ENCODE assay signal across 10 mouse cellular contexts in genomic region chrX:107816726-107817125, GRCm38 (mm10). TPM values are rescaled to one million over a fixed set of nuclear protein-coding genes. Genes with fewer than 3 reads are reported as not detected.
DNase-seq lines count a peak whose midpoint lies in the region; ATAC-seq and TF ChIP-seq lines count a peak whose summit lies in the region.
"Had no signal": no experiment of that assay in that cellular context is flagged by ENCODE, and none has a peak within 500 bp of the region (broad histone marks: within the 10 kb centered on the region; RNA-seq: fewer than 3 reads in every experiment).

No protein-coding gene starts in this region.

- no peak overlapping the region for H3ac ChIP-seq in myocyte (ENCODE audit: control insufficient read depth, insufficient read length)

- H3K4me1 ChIP-seq in kidney, embryonic 14.5 days (ENCODE audit: control insufficient read depth, insufficient read depth, low read length) = no peaks in the 10 kb centered on the region
- no peaks in the 10 kb centered on the region for H3K4me1 ChIP-seq in embryonic facial prominence, embryonic 15.5 days
- no peaks in the 10 kb centered on the region for H3K4me1 ChIP-seq in limb, embryonic 11.5 days (ENCODE audit: control insufficient read depth, insufficient read depth, low read length)

- TF ChIP-seq POLR2A in myocyte (IDR thresholded peaks at IDR 0.05; ENCODE audit: insufficient read length, low read depth) = no peak

- no peak for DNase-seq in kidney, adult 8-10 months
- no peak for DNase-seq in limb, embryonic 11.5 days (ENCODE audit: low spot score)
- no peak for DNase-seq in gastrocnemius, adult 18-20 months (ENCODE audit: low spot score)
- DNase-seq in cerebellum, postnatal 14 days = no peak
- no peak for DNase-seq in layer of hippocampus, adult 11-12 months (ENCODE audit: low spot score)

- H3K4me2 ChIP-seq in kidney, embryonic 14.5 days (replicated peaks; ENCODE audit: low read depth, low read length) = peak overlapping the region; percentile 42
- peak overlapping the region; percentile 45 for H3K4me2 ChIP-seq in embryonic facial prominence, embryonic 15.5 days (replicated peaks)
- H3K4me2 ChIP-seq in limb, embryonic 11.5 days (ENCODE audit: low read depth, severe bottlenecking) = peak overlapping the region; percentile 25; the same call in 1 of the 2 replicates
- H3K4me2 ChIP-seq in myocyte (ENCODE audit: low read depth) = peak overlapping the region; percentile 62

- no peak overlapping the region for H3K27ac ChIP-seq in kidney, embryonic 14.5 days (ENCODE audit: low read depth, low read length)
- H3K27ac ChIP-seq in embryonic facial prominence, embryonic 15.5 days (replicated peaks) = no peak overlapping the region
- no peak overlapping the region for H3K27ac ChIP-seq in limb, embryonic 11.5 days (replicated peaks; ENCODE audit: low read depth, low read length)

- H3K36me3 ChIP-seq in kidney, embryonic 14.5 days (ENCODE audit: control insufficient read depth, insufficient read depth, low read length) = no peaks in the 10 kb centered on the region
- H3K36me3 ChIP-seq in embryonic facial prominence, embryonic 15.5 days = no peaks in the 10 kb centered on the region
- H3K36me3 ChIP-seq in limb, embryonic 11.5 days (ENCODE audit: control insufficient read depth, insufficient read depth, low read length) = no peaks in the 10 kb centered on the region
- no peaks in the 10 kb centered on the region for H3K36me3 ChIP-seq in myocyte (ENCODE audit: control insufficient read depth, insufficient read depth)

- H3K27me3 ChIP-seq in kidney, embryonic 14.5 days (ENCODE audit: control insufficient read depth, insufficient read depth, low read length) = no peaks in the 10 kb centered on the region
- H3K27me3 ChIP-seq in embryonic facial prominence, embryonic 15.5 days = no peaks in the 10 kb centered on the region
- no peaks in the 10 kb centered on the region for H3K27me3 ChIP-seq in limb, embryonic 11.5 days (ENCODE audit: control insufficient read depth, insufficient read depth, low read length)
- H3K27me3 ChIP-seq in myocyte (ENCODE audit: control insufficient read depth, insufficient read depth, insufficient read length) = no peaks in the 10 kb centered on the region

- peak overlapping the region; percentile 54; the same call in 1 of the 2 replicates for H3K4me3 ChIP-seq in kidney, embryonic 14.5 days (ENCODE audit: low read length)
- H3K4me3 ChIP-seq in embryonic facial prominence, embryonic 15.5 days (replicated peaks) = peak overlapping the region; percentile 59; the same call in 1 of the 2 replicates
- H3K4me3 ChIP-seq in limb, embryonic 11.5 days (ENCODE audit: low read depth, low read length) = no peak overlapping the region
- H3K4me3 ChIP-seq in myocyte = peak overlapping the region; percentile 45

- 83% methylated on average over 6 of the region's 6 CpGs for WGBS in kidney, embryonic 14.5 days
- WGBS in embryonic facial prominence, embryonic 15.5 days = 84% methylated on average over 6 of the region's 6 CpGs
- 83% methylated on average over 6 of the region's 6 CpGs for WGBS in limb, embryonic 11.5 days

- no peak overlapping the region for H3K9ac ChIP-seq in kidney, embryonic 14.5 days (ENCODE audit: low read depth, low read length)
- H3K9ac ChIP-seq in embryonic facial prominence, embryonic 15.5 days = no peak overlapping the region
- H3K9ac ChIP-seq in limb, embryonic 11.5 days (ENCODE audit: low read length) = no peak overlapping the region

- H3K9me3 ChIP-seq in kidney, embryonic 14.5 days (ENCODE audit: control insufficient read depth, low read length) = no peaks in the 10 kb centered on the region
- no peaks in the 10 kb centered on the region for H3K9me3 ChIP-seq in embryonic facial prominence, embryonic 15.5 days (replicated peaks)
- no peaks in the 10 kb centered on the region for H3K9me3 ChIP-seq in limb, embryonic 11.5 days (ENCODE audit: control insufficient read depth, low read length)

- H3K79me2 ChIP-seq in myocyte (ENCODE audit: control insufficient read depth, insufficient read depth) = no peaks in the 10 kb centered on the region

- no peak for ATAC-seq in kidney, embryonic 14.5 days (ENCODE audit: low FRiP score, low TSS enrichment)
- ATAC-seq in embryonic facial prominence, embryonic 15.5 days (ENCODE audit: insufficient number of reproducible peaks, low FRiP score, low TSS enrichment, low read depth) = no peak
- ATAC-seq in limb, embryonic 11.5 days (ENCODE audit: insufficient number of reproducible peaks, low FRiP score, low TSS enrichment, low read depth) = no peak

TF ChIP-seq in myocyte, 11 proteins besides CTCF, POLR2A, EP300 and RAD21:
- no peak for TF ChIP-seq REST (IDR thresholded peaks at IDR 0.05; ENCODE audit: insufficient read depth, insufficient read length)
- no peak for TF ChIP-seq POLR2AphosphoS2 (IDR thresholded peaks at IDR 0.05; ENCODE audit: insufficient read length, low read depth)
- no peak for TF ChIP-seq TCF12 (IDR thresholded peaks at IDR 0.05; ENCODE audit: insufficient read depth, poor library complexity, severe bottlenecking)
- TF ChIP-seq MYOD1 (IDR thresholded peaks at IDR 0.05; ENCODE audit: control insufficient read depth in 1 of 3, insufficient read length in 2 of 3, low read depth in 2 of 3) = no peak
- TF ChIP-seq SRF (IDR thresholded peaks at IDR 0.05; ENCODE audit: control insufficient read depth, insufficient read length, low read depth) = no peak
- TF ChIP-seq E2F4 (IDR thresholded peaks at IDR 0.05; ENCODE audit: insufficient read depth) = no peak
- no peak for TF ChIP-seq USF1 (IDR thresholded peaks at IDR 0.05; ENCODE audit: low read depth)

RNA-seq across cellular contexts. Expression of gene 2610002M06Rik, which starts 0.6 kb away (rescaled TPM):
- polyA plus RNA-seq in kidney, embryonic 14.5 days (2014; fragmentation: Nextera tagmentation; extraction: Ambion mirVana) = 8.2 and 8.6 TPM in 2 replicates
- 11.6 and 11.9 TPM in 2 replicates for polyA plus RNA-seq in embryonic facial prominence, embryonic 15.5 days (2015; fragmentation: Nextera tagmentation; extraction: Ambion mirVana)
- polyA plus RNA-seq in limb, embryonic 11.5 days (2014; fragmentation: Nextera tagmentation; extraction: Ambion mirVana) = 7.4 and 8.7 TPM in 2 replicates
- 2.4 TPM for polyA plus RNA-seq in myocyte (2012; fragmentation: generic; extraction: Trizol)
- 1 to 10 TPM; 5.3 to 6.1 TPM for total RNA-seq in gastrocnemius, adult 18-20 months (2021)

RNA-seq across cellular contexts. Expression of gene Tent5d, which starts 24.3 kb away (rescaled TPM):
- polyA plus RNA-seq in kidney, embryonic 14.5 days (2014; fragmentation: Nextera tagmentation; extraction: Ambion mirVana) = 0.09 and 0.20 TPM in 2 replicates
- not detected in 2 replicates for polyA plus RNA-seq in embryonic facial prominence, embryonic 15.5 days (2015; fragmentation: Nextera tagmentation; extraction: Ambion mirVana)
- polyA plus RNA-seq in limb, embryonic 11.5 days (2014; fragmentation: Nextera tagmentation; extraction: Ambion mirVana) = 0.11 and 0.43 TPM in 2 replicates
- not detected for polyA plus RNA-seq in myocyte (2012; fragmentation: generic; extraction: Trizol)
- not detected for total RNA-seq in gastrocnemius, adult 18-20 months (2021)
- total RNA-seq: megakaryocyte-erythroid progenitor cell, adult 5-6 weeks had no signal
- polyA plus RNA-seq: brain, embryonic 14.5 days had no signal
